Mouse (Mus musculus): ENCODE data around the gene Stmnd1.
"Not testable (repeated sequence)": the region's sequence is repeated elsewhere in the genome, so short reads cannot be mapped to it uniquely, and the experiment has no call there.

Gene Stmnd1

DNA sequence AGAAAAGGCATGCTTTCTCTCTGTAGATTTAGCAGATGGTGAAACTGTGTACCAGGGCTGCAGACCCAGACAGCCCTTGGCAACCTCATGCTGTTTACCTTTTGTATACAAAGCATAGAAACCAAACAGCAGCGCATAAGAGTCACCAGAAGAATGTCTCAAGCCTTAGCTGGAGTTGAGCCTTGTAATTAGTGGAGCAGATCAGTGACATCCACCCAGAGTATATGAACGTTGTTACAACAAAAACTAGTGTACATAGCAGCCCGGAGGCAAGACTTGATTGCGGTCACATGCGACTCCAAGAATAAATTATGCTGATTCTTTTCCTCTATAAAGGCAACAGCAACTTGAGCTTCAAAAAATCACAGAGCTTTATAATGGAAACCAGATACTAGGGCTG, 14.9 kb downstream of the Stmnd1 start:
- in situ Hi-C loops (cut with MboI, MseI): no loop called here

GRCm38 (mm10) chr13:46290537-46290936, 17.0 kb downstream of the Stmnd1 start:
- in situ Hi-C loops (cut with MboI, MseI): no loop called here

DNA sequence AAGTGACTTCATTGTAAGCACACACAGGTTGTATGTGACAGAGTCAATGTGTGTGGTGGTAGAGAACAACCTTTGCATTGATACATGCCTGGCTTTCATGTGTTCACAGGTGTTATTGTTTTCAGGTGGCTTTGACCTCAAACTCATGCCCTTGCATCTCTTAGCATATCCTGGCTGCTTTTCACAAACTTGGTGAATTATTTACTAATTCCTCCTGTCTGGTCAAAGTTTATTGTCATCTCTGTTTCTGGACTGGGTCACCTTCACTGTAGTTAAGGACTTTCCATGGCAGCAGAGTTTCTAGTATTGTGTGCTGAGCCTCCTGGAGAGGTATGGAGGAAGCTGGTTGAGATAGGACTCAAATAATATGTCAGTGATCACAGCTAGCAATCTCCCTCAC, 20.8 kb downstream of the Stmnd1 start:
- in situ Hi-C loops (cut with MboI, MseI): no loop called here

- in situ Hi-C loops (cut with MboI, MseI): no loop called here
Observed at GRCm38 (mm10) chr13:46297701-46298100, 24.2 kb downstream of the Stmnd1 start.

GRCm38 (mm10) chr13:46310790-46311189, 37.3 kb downstream of the Stmnd1 start:
- in situ Hi-C loops (cut with MboI, MseI): loop anchor here (10.0 to 25.0 kb wide), 2 partner anchors 327 to 494 kb away; no protein-coding TSS in a partner anchor

- in situ Hi-C loops (cut with MboI, MseI): loop anchor here (10.0 to 25.0 kb wide), 2 partner anchors 324 to 492 kb away; no protein-coding TSS in a partner anchor
Observed at GRCm38 (mm10) chr13:46313176-46313575, 39.7 kb downstream of the Stmnd1 start.

- in situ Hi-C loops (cut with MboI, MseI): loop anchor here (10.0 to 25.0 kb wide), 2 partner anchors 322 to 490 kb away; no protein-coding TSS in a partner anchor
Observed at GRCm38 (mm10) chr13:46315165-46315564, 41.6 kb downstream of the Stmnd1 start.

DNA sequence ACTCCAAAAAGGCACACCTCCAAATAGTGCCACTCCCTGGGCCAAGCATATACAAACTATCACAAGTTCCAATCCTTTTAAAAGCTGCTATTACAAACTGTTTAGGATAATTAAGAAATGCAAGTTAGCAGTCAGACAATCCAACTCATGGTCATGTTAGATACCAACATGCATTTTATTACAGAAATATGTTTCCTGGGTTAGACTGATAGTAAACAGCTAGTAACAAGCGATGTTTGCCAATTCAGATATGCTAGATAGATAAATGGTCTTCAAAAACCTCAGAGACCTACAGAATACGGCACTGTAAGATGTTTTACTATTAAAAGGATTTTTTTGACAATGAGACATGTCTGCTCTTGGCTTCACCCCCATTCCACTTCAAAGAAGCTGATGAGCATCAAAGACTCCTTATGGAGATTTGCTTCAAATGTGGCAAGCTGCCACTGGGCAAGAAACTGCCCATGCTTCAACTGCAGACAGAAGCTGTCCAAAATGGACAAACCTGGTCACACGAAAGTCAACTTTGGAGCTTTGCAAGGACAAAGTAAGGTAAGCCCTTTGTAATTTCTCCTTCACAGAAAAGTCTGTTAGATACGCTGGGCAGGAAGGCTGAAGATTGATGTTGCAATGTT, 52.9 kb downstream of the Stmnd1 start:
- in situ Hi-C loops (cut with MboI, MseI): no loop called here

DNA sequence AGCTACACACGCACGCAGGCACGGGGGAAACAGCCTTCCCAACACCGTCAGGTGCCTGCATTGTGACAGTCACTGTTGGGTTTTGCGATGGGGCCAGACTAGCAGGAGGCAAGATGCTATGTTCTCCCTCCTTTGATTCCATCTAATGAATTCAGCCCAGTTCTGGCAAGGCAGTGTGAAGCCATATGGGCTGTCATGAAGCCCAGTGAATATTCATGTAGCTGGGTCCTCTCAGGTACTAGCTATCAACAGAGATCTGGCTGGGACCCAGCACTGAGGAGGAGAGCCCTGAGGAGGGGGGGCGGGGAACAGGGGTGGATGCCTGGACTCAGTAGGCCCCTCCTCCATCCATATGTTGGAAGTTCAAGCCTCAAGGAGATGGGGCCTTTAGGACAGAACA, 61.5 kb downstream of the Stmnd1 start:
- in situ Hi-C loops (cut with MboI, MseI): no loop called here

- in situ Hi-C loops (cut with MboI, MseI): not testable (repeated sequence)
Observed at GRCm38 (mm10) chr13:46336281-46336680, 62.8 kb downstream of the Stmnd1 start.

DNA sequence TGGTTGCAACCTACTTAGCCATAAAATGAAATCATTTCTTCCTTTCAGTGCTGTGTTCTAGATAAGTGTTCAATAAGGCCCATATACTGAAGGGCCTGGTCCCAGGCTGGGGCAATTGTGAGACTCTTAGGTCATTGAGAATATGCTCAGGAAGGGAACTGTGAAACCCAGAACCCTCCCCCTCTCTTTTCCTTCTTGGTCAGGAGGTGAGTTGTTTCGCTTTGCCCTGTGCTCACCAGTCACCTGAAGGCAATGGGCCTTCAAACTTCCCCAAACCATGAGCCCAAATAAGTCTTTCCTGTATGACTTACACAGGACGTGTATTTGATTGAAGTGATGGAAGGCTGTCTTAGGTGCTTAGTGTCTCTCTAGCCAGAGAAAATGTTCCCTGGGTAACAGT, 64.3 kb downstream of the Stmnd1 start:
- in situ Hi-C loops (cut with MboI, MseI): no loop called here

GRCm38 (mm10) chr13:46339954-46340353, 66.4 kb downstream of the Stmnd1 start:
- in situ Hi-C loops (cut with MboI, MseI): no loop called here

DNA sequence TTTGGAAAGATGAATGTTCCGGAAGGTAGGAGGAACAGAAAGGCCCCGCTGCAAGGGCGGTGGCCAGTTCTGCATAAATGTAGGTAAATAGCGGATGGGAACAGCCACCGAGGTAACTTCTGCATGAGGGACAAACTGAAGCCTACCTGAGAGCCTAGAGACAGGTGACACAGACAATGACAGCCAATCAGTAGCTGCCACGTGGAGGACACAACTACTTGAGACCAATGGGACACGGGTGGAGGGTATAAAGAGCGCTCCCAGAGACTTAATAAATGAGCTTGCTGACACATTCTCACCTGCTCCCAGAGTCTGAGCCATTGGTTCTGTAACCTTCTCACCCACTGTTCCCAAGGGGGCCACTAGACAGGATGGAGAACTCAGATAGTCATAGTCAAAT, 67.1 kb downstream of the Stmnd1 start:
- in situ Hi-C loops (cut with MboI, MseI): no loop called here

GRCm38 (mm10) chr13:46341419-46341818, 67.9 kb downstream of the Stmnd1 start:
- in situ Hi-C loops (cut with MboI, MseI): no loop called here

DNA sequence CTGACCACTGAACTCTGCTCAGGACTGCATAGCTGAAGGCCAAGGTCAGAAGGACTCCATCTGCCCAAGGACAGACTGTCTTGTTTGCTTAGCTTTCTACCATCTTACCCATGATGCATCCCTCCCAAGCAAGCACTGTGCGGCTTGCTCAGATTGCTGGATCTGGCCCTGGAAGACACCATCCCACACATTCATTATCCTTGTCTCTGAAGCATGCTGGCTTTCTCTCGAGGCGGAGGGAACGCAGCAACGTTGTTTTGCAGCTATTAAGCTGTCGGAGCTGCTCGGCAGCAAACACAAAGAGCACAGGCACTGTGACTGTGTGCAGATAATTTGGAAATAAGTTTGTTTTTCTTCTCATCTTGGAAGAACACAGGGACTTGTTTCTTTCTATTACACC, 69.7 kb downstream of the Stmnd1 start:
- in situ Hi-C loops (cut with MboI, MseI): no loop called here

GRCm38 (mm10) chr13:46346830-46347512, 73.5 kb downstream of the Stmnd1 start:
- in situ Hi-C loops (cut with MboI, MseI): loop anchor here (5.0 kb wide), 1 partner anchor 80 kb away; no protein-coding TSS in a partner anchor

- in situ Hi-C loops (cut with MboI, MseI): loop anchor here (5.0 kb wide), 1 partner anchor 78 kb away; no protein-coding TSS in a partner anchor
Observed at GRCm38 (mm10) chr13:46349664-46350063, 76.1 kb downstream of the Stmnd1 start.
